Comparison of ENCODE assay signal across 15 mouse cellular contexts in the genomic region with DNA sequence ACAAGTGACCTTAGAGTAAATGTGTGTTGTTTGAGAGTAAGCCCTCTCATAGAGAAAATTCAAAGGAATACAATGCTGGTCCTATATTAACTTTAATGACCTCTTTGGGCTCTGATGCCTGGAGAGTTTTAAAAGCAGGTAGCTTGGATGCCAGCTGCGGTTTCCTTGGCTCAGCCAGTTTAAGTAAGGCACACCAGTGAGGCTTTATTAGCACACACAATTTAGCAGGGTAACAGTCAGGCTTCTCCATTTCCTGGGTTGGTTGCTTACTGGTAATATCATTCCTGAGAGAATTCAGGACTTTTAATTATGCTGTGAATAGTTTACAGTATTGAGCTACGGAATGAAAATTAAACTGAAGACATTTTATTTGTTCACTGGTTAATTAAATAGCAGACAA.
"Had no signal": no experiment of that assay in that cellular context is flagged by ENCODE, and none has a peak within 500 bp of the region (broad histone marks: within the 10 kb centered on the region; RNA-seq: fewer than 3 reads in every experiment).

No protein-coding gene starts in this region.

- ATAC-seq: intestine, embryonic 16.5 days; lung, postnatal 0 days; midbrain, embryonic 16.5 days had no signal

- H3K9ac ChIP-seq: kidney, embryonic 15.5 days; liver, embryonic 15.5 days had no signal

- H3K27me3 ChIP-seq: kidney, embryonic 15.5 days; liver, embryonic 15.5 days had no signal

- H3K9me3 ChIP-seq: kidney, embryonic 15.5 days; liver, embryonic 15.5 days had no signal

- H3K36me3 ChIP-seq: kidney, embryonic 15.5 days; liver, embryonic 15.5 days had no signal

- H3K4me2 ChIP-seq: kidney, embryonic 15.5 days; liver, embryonic 11.5 days; liver, embryonic 15.5 days had no signal

- H3K27ac ChIP-seq: kidney, embryonic 15.5 days; left cerebral cortex, adult 2 months; liver, embryonic 15.5 days; stomach, postnatal 0 days had no signal

- H3K4me3 ChIP-seq: kidney, embryonic 15.5 days; left cerebral cortex, adult 2 months; liver, embryonic 15.5 days had no signal

- H3K4me1 ChIP-seq: kidney, embryonic 15.5 days; liver, embryonic 15.5 days had no signal

- DNase-seq: kidney, adult 2 months; kidney, postnatal 14 days; lung, adult 2 months; lung, postnatal 36 days; right cerebral cortex, adult 18-20 months; right cerebral cortex, postnatal 25 days; thymus, postnatal 4 days had no signal
